Comparison of ENCODE assay signal across 15 mouse cellular contexts in the genomic region with DNA sequence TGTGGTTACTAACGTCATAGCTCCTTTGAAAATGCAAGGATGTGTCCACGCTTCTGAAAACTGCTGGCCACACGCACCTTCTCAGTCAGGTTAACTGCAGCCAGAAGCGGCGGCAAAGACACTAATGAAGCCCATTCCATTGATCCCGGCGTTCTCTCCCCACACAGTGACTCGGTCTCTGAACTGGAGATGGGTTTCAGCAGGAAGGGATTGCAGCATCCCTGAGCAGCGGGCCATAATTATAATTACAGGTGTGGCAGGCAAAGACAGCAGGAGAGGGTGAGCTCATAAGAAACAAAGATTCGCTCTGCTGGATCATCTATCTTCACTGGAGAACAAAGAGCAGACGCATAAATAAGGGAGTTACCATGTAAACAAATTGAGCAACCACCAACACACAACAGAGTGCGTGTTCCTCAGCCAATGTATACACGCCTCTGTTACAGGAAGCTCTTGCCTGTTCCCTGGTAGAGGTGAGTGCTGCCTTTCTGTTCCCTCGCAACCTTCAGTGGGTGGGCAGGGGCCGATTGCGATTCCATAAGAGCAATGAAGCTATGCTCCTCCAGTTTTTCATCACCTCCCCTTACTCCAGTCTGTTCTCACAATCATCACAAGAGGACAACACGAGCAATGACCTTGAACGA.
DNase-seq lines count a peak whose midpoint lies in the region; ATAC-seq lines count a peak whose summit lies in the region.
"Had no signal": no experiment of that assay in that cellular context is flagged by ENCODE, and none has a peak within 500 bp of the region (broad histone marks: within the 10 kb centered on the region; RNA-seq: fewer than 3 reads in every experiment).

No protein-coding gene starts in this region.

- no peak for ATAC-seq in heart, embryonic 12.5 days (ENCODE audit: insufficient number of reproducible peaks, low FRiP score)
- ATAC-seq in neural tube, embryonic 13.5 days (ENCODE audit: low read depth): peak; percentile 36; the same call in 1 of the 2 replicates
- ATAC-seq in neural tube, embryonic 15.5 days (ENCODE audit: low FRiP score): no peak; the same call in 1 of the 2 replicates
- 0 out of 2 replicates have a peak, but pooled peaks have one; percentile 45 for ATAC-seq in hindbrain, embryonic 15.5 days (ENCODE audit: low FRiP score, low read depth)

- intact Hi-C loops in heart, postnatal 25 days (cut with DNase I): no loop called here

- no peak overlapping the region for H3K4me3 ChIP-seq in heart, embryonic 12.5 days
- H3K4me3 ChIP-seq in neural tube, embryonic 13.5 days: no peak overlapping the region
- no peak overlapping the region for H3K4me3 ChIP-seq in neural tube, embryonic 15.5 days (replicated peaks)
- H3K4me3 ChIP-seq in hindbrain, embryonic 15.5 days: no peak overlapping the region
- H3K4me3 ChIP-seq: limb, embryonic 13.5 days; liver, embryonic 15.5 days had no signal

- no peak overlapping the region for H3K9ac ChIP-seq in heart, embryonic 12.5 days
- no peak overlapping the region for H3K9ac ChIP-seq in neural tube, embryonic 13.5 days
- H3K9ac ChIP-seq in neural tube, embryonic 15.5 days (replicated peaks): no peak overlapping the region
- H3K9ac ChIP-seq in hindbrain, embryonic 15.5 days: no peak overlapping the region
- H3K9ac ChIP-seq: limb, embryonic 13.5 days; liver, embryonic 15.5 days had no signal

- peaks cover 26% of the 10 kb centered on the region for H3K4me1 ChIP-seq in heart, embryonic 12.5 days (replicated peaks)
- H3K4me1 ChIP-seq in neural tube, embryonic 13.5 days (replicated peaks): peaks cover 14% of the 10 kb centered on the region; the same call in 1 of the 2 replicates
- peaks cover 3% of the 10 kb centered on the region; the same call in 1 of the 2 replicates for H3K4me1 ChIP-seq in neural tube, embryonic 15.5 days
- H3K4me1 ChIP-seq in hindbrain, embryonic 15.5 days (replicated peaks): peaks cover 8% of the 10 kb centered on the region
- H3K4me1 ChIP-seq: liver, embryonic 15.5 days had no signal

- H3K27ac ChIP-seq in heart, embryonic 12.5 days (ENCODE audit: poor library complexity, severe bottlenecking): peak overlapping the region; percentile 48
- no peak overlapping the region for H3K27ac ChIP-seq in neural tube, embryonic 13.5 days (replicated peaks)
- H3K27ac ChIP-seq in neural tube, embryonic 15.5 days (replicated peaks): no peak overlapping the region
- H3K27ac ChIP-seq in hindbrain, embryonic 15.5 days (replicated peaks): peak overlapping the region; percentile 13; the same call in 1 of the 2 replicates
- H3K27ac ChIP-seq: limb, embryonic 13.5 days; liver, embryonic 15.5 days had no signal

- no peaks in the 10 kb centered on the region for H3K27me3 ChIP-seq in heart, embryonic 12.5 days (replicated peaks)
- no peaks in the 10 kb centered on the region; the same call in 1 of the 2 replicates for H3K27me3 ChIP-seq in neural tube, embryonic 13.5 days
- H3K27me3 ChIP-seq in neural tube, embryonic 15.5 days (replicated peaks): no peaks in the 10 kb centered on the region
- H3K27me3 ChIP-seq in hindbrain, embryonic 15.5 days: no peaks in the 10 kb centered on the region
- H3K27me3 ChIP-seq: limb, embryonic 13.5 days; liver, embryonic 15.5 days had no signal

- no peaks in the 10 kb centered on the region for H3K36me3 ChIP-seq in heart, embryonic 12.5 days
- no peaks in the 10 kb centered on the region for H3K36me3 ChIP-seq in neural tube, embryonic 13.5 days
- H3K36me3 ChIP-seq in neural tube, embryonic 15.5 days: no peaks in the 10 kb centered on the region
- no peaks in the 10 kb centered on the region for H3K36me3 ChIP-seq in hindbrain, embryonic 15.5 days
- H3K36me3 ChIP-seq: limb, embryonic 13.5 days; liver, embryonic 15.5 days had no signal

- H3K9me3 ChIP-seq in heart, embryonic 12.5 days (replicated peaks): no peaks in the 10 kb centered on the region
- no peaks in the 10 kb centered on the region for H3K9me3 ChIP-seq in neural tube, embryonic 13.5 days
- no peaks in the 10 kb centered on the region for H3K9me3 ChIP-seq in neural tube, embryonic 15.5 days (replicated peaks)
- no peaks in the 10 kb centered on the region for H3K9me3 ChIP-seq in hindbrain, embryonic 15.5 days
- H3K9me3 ChIP-seq: limb, embryonic 13.5 days; liver, embryonic 15.5 days had no signal

- 64% methylated on average over 18 of the region's 18 CpGs for WGBS in heart, embryonic 12.5 days
- 69% methylated on average over 18 of the region's 18 CpGs for WGBS in neural tube, embryonic 13.5 days
- 74% methylated on average over 18 of the region's 18 CpGs for WGBS in neural tube, embryonic 15.5 days
- WGBS in hindbrain, embryonic 15.5 days: 69% methylated on average over 18 of the region's 18 CpGs

- no peak for DNase-seq in heart, postnatal 25 days (ENCODE audit: low spot score)
- no peak for DNase-seq in cerebellum, postnatal 4 days (ENCODE audit: low spot score in 2 of 2)
- no peak for DNase-seq in thymus, postnatal 4 days
- DNase-seq in urinary bladder, postnatal 36 days (ENCODE audit: low spot score in 2 of 2): no peak
- DNase-seq: adrenal gland, adult 8-10 months; cerebellum, adult 8-10 months; gastrocnemius, postnatal 36 days; kidney, adult 2 months; thymus, adult 18-20 months had no signal

- H3K4me2 ChIP-seq in heart, embryonic 12.5 days: no peak overlapping the region
- H3K4me2 ChIP-seq in neural tube, embryonic 13.5 days: no peak overlapping the region
- no peak overlapping the region for H3K4me2 ChIP-seq in neural tube, embryonic 15.5 days
- no peak overlapping the region for H3K4me2 ChIP-seq in hindbrain, embryonic 15.5 days
- H3K4me2 ChIP-seq: limb, embryonic 13.5 days; liver, embryonic 15.5 days had no signal

Comparison
In these comparisons a context has a peak if more than half of its experiments do, and no peak if none do; other contexts are left out.
1. ATAC-seq: peak in neural tube, embryonic 13.5 days (single experiment) and hindbrain, embryonic 15.5 days (single experiment); none in heart, embryonic 12.5 days (single experiment) and neural tube, embryonic 15.5 days (single experiment).
2. H3K27ac ChIP-seq: peak in heart, embryonic 12.5 days (single experiment) and hindbrain, embryonic 15.5 days (single experiment); none in neural tube, embryonic 13.5 days (single experiment) and neural tube, embryonic 15.5 days (single experiment).